Mouse (Mus musculus): ENCODE results near the gene Tcp11x2. TPM values are rescaled to one million over a fixed set of nuclear protein-coding genes. Genes with fewer than 3 reads are reported as not detected.
A peak's percentile ranks its signal among the peaks of the same experiment; 100 is the strongest.

Gene Tcp11x2
- 0.08 TPM in 1 of 2 replicates, not detected in the other for polyA plus RNA-seq (2014; fragmentation: Nextera tagmentation; extraction: Ambion mirVana)

GRCm38 (mm10) chrX:135693633-135694032, at the start of gene Tcp11x2:
Gene Tcp11x2 (minus strand): TSS chrX:135693790.
- H3K27me3 ChIP-seq (ENCODE audit: control insufficient read depth, insufficient read depth, low read length), result no peaks in the 10 kb centered on the region; the same call in 1 of the 2 replicates
- H3K9me3 ChIP-seq (ENCODE audit: control insufficient read depth, low read length), result no peaks in the 10 kb centered on the region
- DNase-seq (ENCODE audit: low spot score) (no peak), ATAC-seq (ENCODE audit: insufficient number of reproducible peaks, low FRiP score, low TSS enrichment, low read depth) (no peak)
- H3K4me3 ChIP-seq (ENCODE audit: low read depth, low read length), result no peak within 1 kb of the TSS
- no peak within 1 kb of the TSS for H3K9ac ChIP-seq (ENCODE audit: low read length)
- H3K36me3 ChIP-seq (ENCODE audit: control insufficient read depth, insufficient read depth, low read length), result no peaks in the 10 kb centered on the region
- no peaks in the 10 kb centered on the region for H3K4me1 ChIP-seq (ENCODE audit: control insufficient read depth, insufficient read depth, low read length)
- 55% methylated on average over 1 of the region's 1 CpGs for WGBS
- H3K4me2 ChIP-seq (ENCODE audit: low read depth, severe bottlenecking), result no peak within 1 kb of the TSS
- H3K27ac ChIP-seq (replicated peaks; ENCODE audit: low read depth, low read length), result no peak within 1 kb of the TSS

GRCm38 (mm10) chrX:135743056-135743355, 49.4 kb upstream of the Tcp11x2 start:
- ATAC-seq (ENCODE audit: insufficient number of reproducible peaks, low FRiP score, low TSS enrichment, low read depth) (no peak), DNase-seq (ENCODE audit: low spot score) (no peak)
- Histone ChIP-seq H3K4me3 (ENCODE audit: low read depth, low read length) (peak overlapping the region; percentile 57), H3K36me3 (ENCODE audit: control insufficient read depth, insufficient read depth, low read length) (no peaks in the 10 kb centered on the region), H3K9me3 (ENCODE audit: control insufficient read depth, low read length) (no peaks in the 10 kb centered on the region), H3K4me1 (ENCODE audit: control insufficient read depth, insufficient read depth, low read length) (no peaks in the 10 kb centered on the region), H3K9ac (ENCODE audit: low read length) (peak overlapping the region; percentile 50), H3K27me3 (ENCODE audit: control insufficient read depth, insufficient read depth, low read length) (peaks cover 2% of the 10 kb centered on the region; the same call in 1 of the 2 replicates), H3K27ac (replicated peaks; ENCODE audit: low read depth, low read length) (no peak overlapping the region), H3K4me2 (ENCODE audit: low read depth, severe bottlenecking) (peak overlapping the region; percentile 48)
- WGBS, result 14% methylated on average over 7 of the region's 7 CpGs

DNA sequence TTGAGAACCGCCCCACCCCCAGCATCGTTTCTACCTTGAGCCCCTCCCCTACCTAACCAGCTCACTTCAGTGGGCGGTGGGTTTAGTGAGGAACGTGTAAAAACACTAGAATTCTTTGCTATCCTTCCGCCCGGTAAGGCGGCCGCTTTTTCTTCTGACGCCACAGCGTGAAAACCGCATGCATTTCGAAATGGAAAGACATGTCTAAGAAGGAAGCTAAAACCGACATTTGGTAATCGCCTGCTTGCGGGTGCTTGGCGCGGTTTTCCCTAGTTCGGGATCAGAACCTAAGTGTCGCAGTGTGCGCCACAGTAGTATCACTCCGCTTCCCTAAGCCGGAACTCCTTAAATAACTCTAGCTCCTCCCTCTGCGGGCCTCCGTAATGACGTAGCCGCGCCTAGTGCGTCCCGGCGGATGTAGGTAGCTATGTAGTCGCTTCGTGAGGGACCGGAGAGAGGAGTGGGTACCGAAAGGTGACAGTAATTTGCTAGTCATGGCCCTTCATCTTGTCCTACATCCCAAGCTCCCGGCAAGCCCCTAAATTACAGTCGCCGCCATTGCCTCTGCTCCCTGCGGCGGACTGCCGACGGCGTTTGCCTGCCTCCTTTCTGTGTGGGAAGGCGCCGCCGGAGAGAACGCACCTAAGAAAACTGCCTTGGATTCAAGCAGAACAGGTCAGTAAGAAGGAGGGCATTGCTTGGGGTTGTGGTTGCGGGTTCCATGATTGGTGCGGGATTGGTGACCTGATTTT, 48.9 kb upstream of the Tcp11x2 start, which contains the start of the genes Armcx5 and Gprasp1:
TSS of gene Armcx5 (plus strand) at position 430 of the 752 bp plus-strand sequence.
TSS of gene Gprasp1 (plus strand) at position 430 of the 752 bp plus-strand sequence.
- ATAC-seq (ENCODE audit: insufficient number of reproducible peaks, low FRiP score, low TSS enrichment, low read depth), result peak; percentile 98
- H3K27me3 ChIP-seq (ENCODE audit: control insufficient read depth, insufficient read depth, low read length), result peaks cover 2% of the 10 kb centered on the region; the same call in 1 of the 2 replicates
- DNase-seq (ENCODE audit: low spot score), result peak; percentile 85

GRCm38 (mm10) chrX:135738730-135739520, 45.3 kb upstream of the Tcp11x2 start:
- ATAC-seq (ENCODE audit: insufficient number of reproducible peaks, low FRiP score, low TSS enrichment, low read depth) (no peak), DNase-seq (ENCODE audit: low spot score) (no peak)
- no peaks in the 10 kb centered on the region for H3K9me3 ChIP-seq (ENCODE audit: control insufficient read depth, low read length)
- WGBS, result 89% methylated on average over 2 of the region's 2 CpGs
- no peaks in the 10 kb centered on the region for H3K4me1 ChIP-seq (ENCODE audit: control insufficient read depth, insufficient read depth, low read length)
- H3K27ac ChIP-seq (replicated peaks; ENCODE audit: low read depth, low read length), result no peak overlapping the region
- no peaks in the 10 kb centered on the region for H3K36me3 ChIP-seq (ENCODE audit: control insufficient read depth, insufficient read depth, low read length)
- H3K9ac ChIP-seq (ENCODE audit: low read length), result no peak overlapping the region
- H3K27me3 ChIP-seq (ENCODE audit: control insufficient read depth, insufficient read depth, low read length), result peaks cover 2% of the 10 kb centered on the region; the same call in 1 of the 2 replicates
- no peak overlapping the region for H3K4me2 ChIP-seq (ENCODE audit: low read depth, severe bottlenecking)
- H3K4me3 ChIP-seq (ENCODE audit: low read depth, low read length), result no peak overlapping the region

More for the DNA sequence above, 48.9 kb upstream of the Tcp11x2 start, which contains the start of the genes Armcx5 and Gprasp1:
- H3K9me3 ChIP-seq (ENCODE audit: control insufficient read depth, low read length), result no peaks in the 10 kb centered on the region
- peak within 1 kb of the TSS; percentile 57 for H3K4me3 ChIP-seq (ENCODE audit: low read depth, low read length)
- peak within 1 kb of the TSS; percentile 48 for H3K4me2 ChIP-seq (ENCODE audit: low read depth, severe bottlenecking)
- H3K4me1 ChIP-seq (ENCODE audit: control insufficient read depth, insufficient read depth, low read length), result no peaks in the 10 kb centered on the region
- H3K36me3 ChIP-seq (ENCODE audit: control insufficient read depth, insufficient read depth, low read length), result no peaks in the 10 kb centered on the region
- 22% methylated on average over 47 of the region's 48 CpGs for WGBS
- H3K27ac ChIP-seq (replicated peaks; ENCODE audit: low read depth, low read length), result no peak within 1 kb of the TSS
- H3K9ac ChIP-seq (ENCODE audit: low read length), result peak within 1 kb of the TSS; percentile 50

DNA sequence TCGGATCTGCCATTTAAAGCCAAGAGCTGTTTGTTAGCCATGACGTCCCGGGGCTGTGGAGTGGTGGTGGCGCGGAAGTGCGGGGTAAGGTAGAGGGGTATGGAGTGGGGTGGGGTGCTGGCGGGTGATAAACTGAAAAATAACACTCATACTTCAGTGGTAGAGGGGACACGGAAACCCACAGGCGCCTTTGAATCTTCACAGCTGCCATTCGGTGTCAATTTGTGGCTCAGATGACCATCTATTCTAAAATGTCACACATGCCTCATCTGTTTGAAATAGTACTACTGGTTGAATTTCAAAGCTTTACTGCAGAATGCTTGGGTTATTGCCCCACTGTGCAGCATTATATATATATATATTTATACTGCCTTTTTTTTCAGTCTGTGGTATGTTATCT, 31.6 kb upstream of the Tcp11x2 start, which contains the start of gene Tmsb15a:
TSS of gene Tmsb15a (minus strand) at position 101 of the 400 bp plus-strand sequence.
- no peak within 1 kb of the TSS for H3K9ac ChIP-seq (ENCODE audit: low read length)
- WGBS, result 80% methylated on average over 10 of the region's 10 CpGs
- H3K27ac ChIP-seq (replicated peaks; ENCODE audit: low read depth, low read length), result no peak within 1 kb of the TSS
- DNase-seq (ENCODE audit: low spot score), result no peak
- H3K4me1 ChIP-seq (ENCODE audit: control insufficient read depth, insufficient read depth, low read length), result no peaks in the 10 kb centered on the region
- 0 out of 2 replicates have a peak, but pooled peaks cover 2% of the 10 kb centered on the region for H3K27me3 ChIP-seq (ENCODE audit: control insufficient read depth, insufficient read depth, low read length)
- H3K36me3 ChIP-seq (ENCODE audit: control insufficient read depth, insufficient read depth, low read length), result no peaks in the 10 kb centered on the region
- H3K4me2 ChIP-seq (ENCODE audit: low read depth, severe bottlenecking), result no peak within 1 kb of the TSS
- no peak within 1 kb of the TSS for H3K4me3 ChIP-seq (ENCODE audit: low read depth, low read length)
- H3K9me3 ChIP-seq (ENCODE audit: control insufficient read depth, low read length), result no peaks in the 10 kb centered on the region
- ATAC-seq (ENCODE audit: insufficient number of reproducible peaks, low FRiP score, low TSS enrichment, low read depth), result no peak

DNA sequence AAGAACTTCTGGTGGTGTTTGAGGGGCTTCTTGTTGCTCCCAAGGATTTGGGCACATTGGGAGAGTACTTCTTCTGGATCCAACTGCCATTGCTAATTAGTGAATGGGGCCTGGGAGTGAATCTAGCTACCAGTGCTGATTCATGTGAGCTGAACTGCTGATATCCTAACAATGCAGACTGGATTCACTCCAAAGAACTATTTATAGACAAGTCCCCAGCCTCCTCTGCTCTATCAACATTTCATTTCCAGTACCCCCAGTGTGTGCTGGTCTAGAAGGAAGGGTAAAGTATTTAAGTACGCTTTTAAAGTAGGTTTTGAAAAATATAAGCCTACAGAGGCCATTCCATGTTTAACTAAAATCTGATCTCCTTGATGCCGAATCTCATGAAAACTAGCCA, 19.3 kb upstream of the Tcp11x2 start:
- H3K9me3 ChIP-seq (ENCODE audit: control insufficient read depth, low read length), result no peaks in the 10 kb centered on the region
- no peaks in the 10 kb centered on the region for H3K4me1 ChIP-seq (ENCODE audit: control insufficient read depth, insufficient read depth, low read length)
- H3K9ac ChIP-seq (ENCODE audit: low read length), result no peak overlapping the region
- no peak overlapping the region for H3K4me2 ChIP-seq (ENCODE audit: low read depth, severe bottlenecking)
- DNase-seq (ENCODE audit: low spot score) (no peak), ATAC-seq (ENCODE audit: insufficient number of reproducible peaks, low FRiP score, low TSS enrichment, low read depth) (no peak)
- H3K36me3 ChIP-seq (ENCODE audit: control insufficient read depth, insufficient read depth, low read length), result no peaks in the 10 kb centered on the region
- H3K27me3 ChIP-seq (ENCODE audit: control insufficient read depth, insufficient read depth, low read length), result no peaks in the 10 kb centered on the region
- H3K4me3 ChIP-seq (ENCODE audit: low read depth, low read length), result no peak overlapping the region
- WGBS, result 83% methylated on average over 2 of the region's 2 CpGs
- no peak overlapping the region for H3K27ac ChIP-seq (replicated peaks; ENCODE audit: low read depth, low read length)

- Histone ChIP-seq H3K36me3 (ENCODE audit: control insufficient read depth, insufficient read depth, low read length) (no peaks in the 10 kb centered on the region), H3K9ac (ENCODE audit: low read length) (no peak overlapping the region), H3K4me1 (ENCODE audit: control insufficient read depth, insufficient read depth, low read length) (no peaks in the 10 kb centered on the region), H3K4me2 (ENCODE audit: low read depth, severe bottlenecking) (no peak overlapping the region), H3K27me3 (ENCODE audit: control insufficient read depth, insufficient read depth, low read length) (no peaks in the 10 kb centered on the region), H3K4me3 (ENCODE audit: low read depth, low read length) (no peak overlapping the region), H3K27ac (replicated peaks; ENCODE audit: low read depth, low read length) (no peak overlapping the region), H3K9me3 (ENCODE audit: control insufficient read depth, low read length) (no peaks in the 10 kb centered on the region)
- no peak for DNase-seq (ENCODE audit: low spot score)
- ATAC-seq (ENCODE audit: insufficient number of reproducible peaks, low FRiP score, low TSS enrichment, low read depth), result no peak
- WGBS, result 57% methylated on average over 2 of the region's 2 CpGs
These were observed 10.8 kb upstream of the Tcp11x2 start for GRCm38 (mm10) chrX:135704349-135704748.

- Histone ChIP-seq H3K4me3 (ENCODE audit: low read depth, low read length) (no peak overlapping the region), H3K9ac (ENCODE audit: low read length) (no peak overlapping the region), H3K9me3 (ENCODE audit: control insufficient read depth, low read length) (no peaks in the 10 kb centered on the region), H3K27ac (replicated peaks; ENCODE audit: low read depth, low read length) (no peak overlapping the region), H3K27me3 (ENCODE audit: control insufficient read depth, insufficient read depth, low read length) (no peaks in the 10 kb centered on the region), H3K4me1 (ENCODE audit: control insufficient read depth, insufficient read depth, low read length) (no peaks in the 10 kb centered on the region), H3K36me3 (ENCODE audit: control insufficient read depth, insufficient read depth, low read length) (no peaks in the 10 kb centered on the region), H3K4me2 (ENCODE audit: low read depth, severe bottlenecking) (no peak overlapping the region)
- DNase-seq (ENCODE audit: low spot score) (no peak), ATAC-seq (ENCODE audit: insufficient number of reproducible peaks, low FRiP score, low TSS enrichment, low read depth) (no peak)
- WGBS, result 96% methylated on average over 1 of the region's 1 CpGs
These were observed 9.5 kb upstream of the Tcp11x2 start for GRCm38 (mm10) chrX:135703111-135703510.
